30 mouse cellular contexts compared by ENCODE assay signal in genomic region chr8:76018501-76018900, GRCm38 (mm10).
A peak's percentile ranks its signal among the peaks of the same experiment; 100 is the strongest.
DNase-seq lines count a peak whose midpoint lies in the region; ATAC-seq and TF ChIP-seq lines count a peak whose summit lies in the region.
"Had no signal": no experiment of that assay in that cellular context is flagged by ENCODE, and none has a peak within 500 bp of the region (broad histone marks: within the 10 kb centered on the region; RNA-seq: fewer than 3 reads in every experiment).

No protein-coding gene starts in this region.

- H3K4me3 ChIP-seq in layer of hippocampus, adult 2 months = no peak overlapping the region
- H3K4me3 ChIP-seq in midbrain, embryonic 14.5 days (replicated peaks; ENCODE audit: low read depth, low read length) = no peak overlapping the region
- H3K4me3 ChIP-seq in midbrain, embryonic 13.5 days (replicated peaks) = no peak overlapping the region
- H3K4me3 ChIP-seq: embryonic facial prominence, embryonic 15.5 days; forebrain, embryonic 13.5 days; heart, adult 2 months; heart, embryonic 12.5 days; kidney, embryonic 15.5 days; limb, embryonic 13.5 days; liver, embryonic 12.5 days; midbrain, embryonic 15.5 days; neural tube, embryonic 15.5 days; stomach, embryonic 15.5 days had no signal

- no peak for TF ChIP-seq POLR2A in brain, embryonic 14.5 days (IDR thresholded peaks at IDR 0.05; ENCODE audit: borderline replicate concordance, extremely low read depth, insufficient read depth, insufficient read length, poor library complexity, severe bottlenecking)

- H3K9ac ChIP-seq in midbrain, embryonic 14.5 days (replicated peaks; ENCODE audit: low read length) = no peak overlapping the region
- H3K9ac ChIP-seq in midbrain, embryonic 13.5 days (replicated peaks) = no peak overlapping the region
- H3K9ac ChIP-seq: embryonic facial prominence, embryonic 15.5 days; forebrain, embryonic 13.5 days; heart, embryonic 12.5 days; hindbrain, embryonic 14.5 days; kidney, embryonic 15.5 days; limb, embryonic 13.5 days; liver, embryonic 12.5 days; liver, postnatal 0 days; midbrain, embryonic 15.5 days; neural tube, embryonic 15.5 days; stomach, embryonic 15.5 days had no signal

- WGBS in midbrain, embryonic 14.5 days = 63% methylated on average over 4 of the region's 4 CpGs
- 80% methylated on average over 4 of the region's 4 CpGs for WGBS in midbrain, embryonic 13.5 days

- H3K27me3 ChIP-seq in midbrain, embryonic 14.5 days (ENCODE audit: control insufficient read depth, insufficient read depth, low read length) = no peaks in the 10 kb centered on the region
- no peaks in the 10 kb centered on the region for H3K27me3 ChIP-seq in midbrain, embryonic 13.5 days
- H3K27me3 ChIP-seq: embryonic facial prominence, embryonic 15.5 days; forebrain, embryonic 13.5 days; heart, embryonic 12.5 days; kidney, embryonic 15.5 days; limb, embryonic 13.5 days; liver, embryonic 12.5 days; midbrain, embryonic 15.5 days; neural tube, embryonic 15.5 days; stomach, embryonic 15.5 days had no signal

- no peak overlapping the region for H3K4me2 ChIP-seq in midbrain, embryonic 14.5 days (ENCODE audit: low read length)
- no peak overlapping the region for H3K4me2 ChIP-seq in midbrain, embryonic 13.5 days (replicated peaks)
- H3K4me2 ChIP-seq: embryonic facial prominence, embryonic 15.5 days; forebrain, embryonic 13.5 days; heart, embryonic 12.5 days; hindbrain, embryonic 14.5 days; kidney, embryonic 15.5 days; limb, embryonic 13.5 days; liver, embryonic 12.5 days; midbrain, embryonic 15.5 days; neural tube, embryonic 15.5 days; stomach, embryonic 15.5 days had no signal

- H3K4me1 ChIP-seq in midbrain, embryonic 14.5 days (ENCODE audit: control insufficient read depth, insufficient read depth, low read length) = no peaks in the 10 kb centered on the region
- H3K4me1 ChIP-seq in midbrain, embryonic 13.5 days (replicated peaks) = no peaks in the 10 kb centered on the region
- H3K4me1 ChIP-seq: embryonic facial prominence, embryonic 15.5 days; forebrain, embryonic 13.5 days; heart, embryonic 12.5 days; kidney, embryonic 15.5 days; limb, embryonic 13.5 days; liver, embryonic 12.5 days; midbrain, embryonic 15.5 days; neural tube, embryonic 15.5 days; stomach, embryonic 15.5 days had no signal

- no peak for ATAC-seq in midbrain, embryonic 14.5 days (ENCODE audit: low FRiP score, low TSS enrichment)
- no peak for ATAC-seq in midbrain, embryonic 13.5 days
- ATAC-seq: forebrain, embryonic 13.5 days; inflammation-experienced regulatory T-cells, adult 6 months; liver, embryonic 12.5 days; liver, postnatal 0 days; lung, postnatal 0 days; midbrain, embryonic 15.5 days had no signal

- DNase-seq in frontal cortex, postnatal 36 days (ENCODE audit: low spot score in 2 of 2) = peak; percentile 11 to 15
- DNase-seq in frontal cortex, postnatal 10 days (ENCODE audit: low spot score in 2 of 2) = no peak
- peak; percentile 22 to 24 for DNase-seq in layer of hippocampus, adult 2 months (ENCODE audit: low spot score in 2 of 2)
- DNase-seq in layer of hippocampus, adult 11-12 months (ENCODE audit: low spot score) = no peak
- DNase-seq in midbrain, embryonic 14.5 days = peak; percentile 34
- DNase-seq in brain, embryonic 14.5 days (ENCODE audit: low read depth) = peak; percentile 24
- no peak for DNase-seq in urinary bladder, postnatal 36 days (ENCODE audit: low spot score in 2 of 2)
- DNase-seq: adrenal gland, postnatal 25 days; B cell, adult 2 months; cerebellum, adult 2 months; heart, adult 2 months; heart, postnatal 4 days; kidney, adult 18-20 months; kidney, postnatal 25 days; liver, postnatal 0 days; retina, postnatal 1 day had no signal

- no peaks in the 10 kb centered on the region for H3K36me3 ChIP-seq in midbrain, embryonic 14.5 days (ENCODE audit: control insufficient read depth, insufficient read depth, low read length)
- no peaks in the 10 kb centered on the region for H3K36me3 ChIP-seq in midbrain, embryonic 13.5 days
- H3K36me3 ChIP-seq: embryonic facial prominence, embryonic 15.5 days; heart, embryonic 12.5 days; kidney, embryonic 15.5 days; limb, embryonic 13.5 days; liver, embryonic 12.5 days; midbrain, embryonic 15.5 days; neural tube, embryonic 15.5 days; stomach, embryonic 15.5 days had no signal

- H3K27ac ChIP-seq in layer of hippocampus, adult 2 months = no peak overlapping the region
- no peak overlapping the region for H3K27ac ChIP-seq in midbrain, embryonic 14.5 days (replicated peaks; ENCODE audit: low read depth, low read length)
- H3K27ac ChIP-seq in midbrain, embryonic 13.5 days = no peak overlapping the region
- H3K27ac ChIP-seq: embryonic facial prominence, embryonic 15.5 days; forebrain, embryonic 13.5 days; heart, adult 2 months; hindbrain, embryonic 14.5 days; kidney, embryonic 15.5 days; limb, embryonic 13.5 days; liver, embryonic 12.5 days; macrophage; midbrain, embryonic 15.5 days; neural tube, embryonic 15.5 days; stomach, embryonic 15.5 days had no signal

- 0 out of 2 replicates have a peak, but pooled peaks cover 2% of the 10 kb centered on the region for H3K9me3 ChIP-seq in midbrain, embryonic 14.5 days (ENCODE audit: control insufficient read depth, low read length)
- H3K9me3 ChIP-seq in midbrain, embryonic 13.5 days = no peaks in the 10 kb centered on the region; the same call in 1 of the 2 replicates
- H3K9me3 ChIP-seq: embryonic facial prominence, embryonic 15.5 days; forebrain, embryonic 13.5 days; heart, embryonic 12.5 days; kidney, embryonic 15.5 days; limb, embryonic 13.5 days; liver, embryonic 12.5 days; midbrain, embryonic 15.5 days; neural tube, embryonic 15.5 days; stomach, embryonic 15.5 days had no signal

- no peak for TF ChIP-seq CTCF in layer of hippocampus, adult 2 months (conservative IDR thresholded peaks at IDR 0.05)
- TF ChIP-seq CTCF in brain, embryonic 14.5 days (IDR thresholded peaks at IDR 0.05; ENCODE audit: borderline replicate concordance, extremely low read depth, insufficient read depth, insufficient read length) = no peak

Comparison
In these comparisons a context has a peak if more than half of its experiments do, and no peak if none do; other contexts are left out.
1. DNase-seq: peak in frontal cortex, postnatal 36 days (2 of 2), layer of hippocampus, adult 2 months (2 of 2), midbrain, embryonic 14.5 days (single experiment) and brain, embryonic 14.5 days (single experiment); none in frontal cortex, postnatal 10 days (0 of 2), layer of hippocampus, adult 11-12 months (single experiment) and urinary bladder, postnatal 36 days (0 of 2).